7 mouse cellular contexts compared by ENCODE assay signal in genomic region chr1:39654901-39655300, GRCm38 (mm10). TPM values are rescaled to one million over a fixed set of nuclear protein-coding genes. Genes with fewer than 3 reads are reported as not detected.
DNase-seq lines count a peak whose midpoint lies in the region; TF ChIP-seq lines count a peak whose summit lies in the region.
"Not testable (repeated sequence)": the region's sequence is repeated elsewhere in the genome, so short reads cannot be mapped to it uniquely, and the experiment has no call there.
"Had no signal": no experiment of that assay in that cellular context is flagged by ENCODE, and none has a peak within 500 bp of the region (broad histone marks: within the 10 kb centered on the region; RNA-seq: fewer than 3 reads in every experiment).

No protein-coding gene starts in this region.

- peaks cover 33% of the 10 kb centered on the region for H3K27me3 ChIP-seq in E14TG2a.4 (ENCODE audit: insufficient read depth, low read length)

- H3K4me1 ChIP-seq in E14TG2a.4 (replicated peaks; ENCODE audit: low read depth, low read length): peaks cover 22% of the 10 kb centered on the region
- not testable (repeated sequence) for H3K4me1 ChIP-seq in ES-E14 (ENCODE audit: control insufficient read depth in 2 of 2, insufficient read depth in 2 of 2, low read length in 2 of 2, poor library complexity in 1 of 2)

- H3K9ac ChIP-seq in ES-E14 (ENCODE audit: insufficient read depth, low read depth, low read length, poor library complexity, severe bottlenecking): peak overlapping the region; percentile 56; the same call in 1 of the 2 replicates

- H3K27ac ChIP-seq in ES-E14 (ENCODE audit: insufficient read depth, low read depth, low read length, poor library complexity, severe bottlenecking): not testable (repeated sequence)

- not testable (repeated sequence) for TF ChIP-seq CTCF in E14TG2a.4 (conservative IDR thresholded peaks at IDR 0.05; ENCODE audit: low read length)

- H3K9me3 ChIP-seq in E14TG2a.4 (ENCODE audit: low read length); ES-E14 (ENCODE audit: control insufficient read depth, insufficient read depth, low read depth, low read length): not testable (repeated sequence)

- peak overlapping the region; percentile 77 for H3K4me3 ChIP-seq in E14TG2a.4 (replicated peaks; ENCODE audit: low read length)
- peak overlapping the region; percentile 55 to 56; a peak in 3 of 4 replicates for H3K4me3 ChIP-seq in ES-E14 (ENCODE audit: insufficient read depth in 1 of 2, low read depth in 1 of 2, low read length in 2 of 2, poor library complexity in 1 of 2, severe bottlenecking in 1 of 2)

- peak; percentile 34 for DNase-seq in ES-CJ7 (ENCODE audit: low read depth, low spot score)
- DNase-seq in ES-E14 (ENCODE audit: low read depth, low spot score): not testable (repeated sequence)
- DNase-seq in R1 (ENCODE audit: low read depth, low spot score): peak; percentile 74
- peak; percentile 70 for DNase-seq in ZHBTc4 (ENCODE audit: low read depth, low spot score)

- not testable (repeated sequence) for H3K36me3 ChIP-seq in E14TG2a.4 (ENCODE audit: insufficient read depth, low read length); ES-E14 (ENCODE audit: control insufficient read depth, insufficient read depth, low read length, poor library complexity, severe bottlenecking)

- in situ Hi-C loops in ES-E14 (cut with MboI; ENCODE audit: low sequenced_read_pairs in 2 of 2, unreplicated experiment in 2 of 2): not testable (repeated sequence)

RNA-seq across cellular contexts. Expression of gene Creg2, which starts 3.6 kb away (rescaled TPM):
- 0.22 and 0.48 TPM in 2 replicates for total RNA-seq in ES-E14 (2012; rRNA removed)
- total RNA-seq: CH12.LX, MEL had no signal
